Mouse (Mus musculus): ENCODE measurements around the gene Mki67. TPM values are rescaled to one million over a fixed set of nuclear protein-coding genes. Genes with fewer than 3 reads are reported as not detected.
A peak's percentile ranks its signal among the peaks of the same experiment; 100 is the strongest.
"Not testable (repeated sequence)": the region's sequence is repeated elsewhere in the genome, so short reads cannot be mapped to it uniquely, and the experiment has no call there.

The Mki67 gene
- polyA plus RNA-seq, 2 experiments from 2014 or later = 7.5 to 10.7 TPM

GRCm38 (mm10) chr7:135716968-135717557 is 902 bp upstream of the Mki67 start:
- peak; percentile 2 for ATAC-seq

- ATAC-seq = peak; percentile 92
Measured at GRCm38 (mm10) chr7:135716445-135716877, 300 bp upstream of the Mki67 start.

- no peak for ATAC-seq
Measured at GRCm38 (mm10) chr7:135715166-135715565, 995 bp downstream of the Mki67 start.

GRCm38 (mm10) chr7:135713326-135713725 is 2.8 kb downstream of the Mki67 start:
- no peak for ATAC-seq

DNA sequence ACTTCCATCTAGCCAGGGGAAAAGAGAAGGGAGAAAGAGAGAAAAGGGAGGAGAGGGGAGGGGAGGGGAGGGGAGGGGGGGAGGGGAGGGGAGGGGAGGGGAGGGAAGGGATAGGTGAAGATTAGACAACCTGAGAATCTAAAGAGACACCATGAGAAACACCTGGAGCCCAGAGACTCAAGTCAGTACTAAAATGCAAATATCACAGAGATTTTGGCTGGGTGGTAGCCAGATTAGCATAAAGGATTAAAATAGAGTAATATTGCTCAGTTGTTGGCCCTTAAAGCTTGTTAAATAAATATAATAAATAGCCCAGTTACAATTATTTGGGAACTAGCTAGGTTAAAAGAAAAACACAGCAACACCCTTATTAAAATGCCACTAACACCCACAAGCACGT is 3.6 kb downstream of the Mki67 start:
- ATAC-seq = no peak

GRCm38 (mm10) chr7:135710702-135711101 is 5.5 kb downstream of the Mki67 start:
- no peak for ATAC-seq

GRCm38 (mm10) chr7:135705753-135706152 is 10.4 kb downstream of the Mki67 start:
- ATAC-seq = no peak

- no peak for ATAC-seq
Measured at GRCm38 (mm10) chr7:135705083-135705482, 11.1 kb downstream of the Mki67 start.

GRCm38 (mm10) chr7:135704251-135704650 is 11.9 kb downstream of the Mki67 start:
- ATAC-seq = no peak

- ATAC-seq = no peak
Measured at GRCm38 (mm10) chr7:135703600-135704148, 12.5 kb downstream of the Mki67 start.

DNA sequence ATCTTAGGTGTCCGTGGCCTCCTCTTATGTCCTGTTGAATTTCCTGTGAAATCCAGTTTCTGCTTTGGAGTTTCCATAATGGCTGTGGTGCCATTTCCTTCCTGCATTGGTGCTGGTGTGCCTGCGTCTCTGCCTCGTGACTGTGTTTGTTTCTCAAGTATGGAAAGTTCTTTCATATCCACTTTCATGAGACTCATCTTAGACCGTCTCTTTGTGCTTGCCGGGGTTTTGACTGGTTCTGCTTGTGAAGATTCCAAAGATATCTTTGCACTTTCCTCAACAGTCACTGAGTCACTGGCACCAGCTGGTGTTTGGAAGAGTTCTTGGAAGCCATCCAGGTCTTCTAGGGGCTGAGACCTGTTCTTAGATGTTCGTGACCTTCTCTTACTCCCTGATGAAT is 16.8 kb downstream of the Mki67 start:
- ATAC-seq = not testable (repeated sequence)

DNA sequence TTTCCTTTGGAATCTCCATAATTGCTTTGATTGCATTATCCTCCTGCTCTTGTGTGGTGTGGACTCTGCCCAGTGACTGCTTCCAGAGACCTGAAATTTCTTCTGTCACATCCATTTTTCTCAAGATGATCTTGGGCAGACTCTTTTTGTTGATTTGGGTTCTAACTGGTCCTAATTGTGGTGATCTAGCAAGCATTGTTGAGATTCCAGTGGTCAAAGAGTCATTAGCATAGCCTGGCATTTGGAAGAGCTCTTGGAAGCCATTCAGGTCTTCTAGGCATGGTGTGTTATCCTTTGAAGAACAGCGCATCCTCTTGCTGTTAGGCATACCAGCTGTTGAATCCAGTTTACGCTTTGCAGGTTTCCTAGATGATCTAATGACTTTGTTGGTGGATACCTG is 17.8 kb downstream of the Mki67 start:
- ATAC-seq = no peak

DNA sequence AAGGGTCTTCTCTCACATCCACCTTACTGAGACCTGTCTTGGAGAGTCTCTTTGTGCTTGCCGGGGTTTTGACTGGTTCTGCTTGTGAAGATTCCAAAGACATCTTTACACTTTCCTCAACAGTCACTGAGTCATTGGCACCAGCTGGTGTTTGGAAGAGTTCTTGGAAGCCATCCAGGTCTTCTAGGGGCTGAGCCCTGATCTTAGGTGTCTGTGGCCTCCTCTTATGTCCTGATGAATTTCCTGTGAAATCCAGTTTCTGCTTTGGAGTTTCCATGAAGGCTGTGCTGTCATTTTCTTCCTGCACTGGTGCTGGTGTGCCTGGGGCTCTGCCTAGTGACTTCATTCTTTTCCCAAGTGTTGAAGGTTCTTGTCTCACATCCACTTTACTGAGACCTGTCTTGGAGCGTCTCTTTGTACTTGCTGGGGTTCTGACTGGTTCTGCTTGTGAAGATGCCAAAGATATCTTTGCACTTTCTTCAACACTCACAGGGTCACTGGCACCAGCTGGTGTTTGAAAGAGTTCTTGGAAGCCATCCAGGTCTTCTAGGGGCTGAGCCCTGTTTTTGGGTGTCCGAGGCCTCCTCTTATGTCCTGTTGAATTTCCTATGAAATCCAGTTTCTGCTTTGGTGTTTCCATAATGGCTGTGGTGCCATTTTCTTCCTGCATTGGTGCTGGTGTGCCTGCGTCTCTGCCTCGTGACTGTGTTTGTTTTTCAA is 19.0 kb downstream of the Mki67 start:
- ATAC-seq = not testable (repeated sequence)

DNA sequence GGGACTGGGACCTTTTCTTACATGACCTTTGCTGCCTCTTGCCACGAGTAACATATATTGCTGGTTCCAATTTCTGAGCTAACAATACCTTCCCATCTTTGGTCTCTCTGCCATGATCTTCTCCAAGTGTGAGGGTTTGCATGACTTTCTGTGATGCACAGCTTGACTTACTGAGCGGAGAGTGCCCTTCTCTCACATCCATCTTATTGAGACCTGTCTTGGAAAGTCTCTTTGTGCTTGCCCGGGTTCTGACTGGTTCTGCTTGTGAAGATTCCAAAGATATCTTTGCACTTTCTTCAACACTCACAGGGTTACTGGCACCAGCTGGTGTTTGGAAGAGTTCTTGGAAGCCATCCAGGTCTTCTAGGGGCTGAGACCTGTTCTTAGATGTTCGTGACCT is 20.0 kb downstream of the Mki67 start:
- ATAC-seq = no peak

- ATAC-seq = no peak
Measured at GRCm38 (mm10) chr7:135694796-135695195, 21.4 kb downstream of the Mki67 start.

DNA sequence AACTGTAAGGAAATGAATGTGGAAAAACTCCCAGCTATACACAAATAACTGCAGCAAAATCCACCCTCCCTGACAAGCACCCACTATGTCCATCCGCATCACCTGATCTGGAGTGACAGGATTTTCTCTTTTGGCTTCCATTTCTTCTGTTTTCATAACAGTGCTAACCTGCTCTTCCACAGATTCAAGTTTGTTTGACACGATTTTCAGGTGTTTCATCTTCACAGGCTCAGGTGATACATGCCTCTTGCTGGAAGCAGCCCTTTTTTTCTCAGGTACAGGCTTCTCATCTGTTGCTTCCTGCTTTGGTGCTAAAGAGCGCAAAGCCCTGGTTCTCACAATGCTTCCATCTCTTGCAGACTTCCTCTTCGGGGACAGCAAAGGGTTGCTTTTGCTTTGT is 22.0 kb downstream of the Mki67 start:
- ATAC-seq = no peak

- no peak for ATAC-seq
Measured at GRCm38 (mm10) chr7:135691941-135692340, 24.2 kb downstream of the Mki67 start.

GRCm38 (mm10) chr7:135689396-135689795 is 26.8 kb downstream of the Mki67 start:
- no peak for ATAC-seq

- no peak for ATAC-seq
Measured at GRCm38 (mm10) chr7:135684938-135685337, 31.2 kb downstream of the Mki67 start.

- not testable (repeated sequence) for ATAC-seq
Measured at GRCm38 (mm10) chr7:135684098-135684497, 32.1 kb downstream of the Mki67 start.

DNA sequence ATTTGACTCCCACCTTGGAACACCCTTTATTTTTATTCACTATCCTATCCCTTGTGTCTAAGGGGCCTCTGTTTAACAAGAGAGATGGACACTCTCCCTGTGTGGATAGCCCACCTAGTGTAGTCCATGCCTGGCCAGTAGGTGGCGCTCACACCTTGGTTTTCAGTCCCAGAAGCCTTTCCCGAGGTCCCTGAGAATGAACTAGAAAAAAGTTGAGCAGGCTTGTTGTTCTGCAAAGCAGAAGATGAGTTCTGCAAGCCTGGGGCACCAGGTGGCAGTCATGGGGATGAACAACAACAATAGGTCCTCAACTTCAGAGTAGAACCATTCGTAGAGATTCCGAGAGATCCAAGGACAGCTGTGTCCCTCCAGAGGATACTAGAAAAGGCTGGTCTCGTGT is 35.8 kb downstream of the Mki67 start:
- no peak for ATAC-seq

- ATAC-seq = no peak
Measured at GRCm38 (mm10) chr7:135676722-135677121, 39.4 kb downstream of the Mki67 start.

GRCm38 (mm10) chr7:135673576-135673975 is 42.6 kb downstream of the Mki67 start:
- no peak for ATAC-seq

Measured in CD4-positive, CD25-positive, alpha-beta regulatory T cell, adult 4 months (primary cell).